Mouse (Mus musculus) left cerebral cortex, postnatal 10 days (tissue): ENCODE data around the gene Slc11a1. TPM values are rescaled to one million over a fixed set of nuclear protein-coding genes. Genes with fewer than 3 reads are reported as not detected.
"Not testable (repeated sequence)": the region's sequence is repeated elsewhere in the genome, so short reads cannot be mapped to it uniquely, and the experiment has no call there.

Source experiments
- DNase-seq, 2 experiments: peaks; one replicate each; pipeline ENCODE4 v3.0.0; 2021 to 2022; ENCODE audit warnings: low spot score in 2 of 2, mixed read lengths in 1 of 2; ENCODE audit errors: extremely low spot score in 1 of 2
- intact Hi-C: fragments of 180-260 bp; cut with DNase I; formaldehyde crosslinking; loops from one replicate; pipeline ENCODE4 v1.15.1; 2025
- total RNA-seq, 2 experiments: library from RNA; stranded (reverse); gene quantifications; 2 replicates each; pipeline ENCODE4 v1.2.3; 2021

The Slc11a1 gene
- total RNA-seq: 1 to 10 TPM; 1.9 to 2.7 TPM

DNA sequence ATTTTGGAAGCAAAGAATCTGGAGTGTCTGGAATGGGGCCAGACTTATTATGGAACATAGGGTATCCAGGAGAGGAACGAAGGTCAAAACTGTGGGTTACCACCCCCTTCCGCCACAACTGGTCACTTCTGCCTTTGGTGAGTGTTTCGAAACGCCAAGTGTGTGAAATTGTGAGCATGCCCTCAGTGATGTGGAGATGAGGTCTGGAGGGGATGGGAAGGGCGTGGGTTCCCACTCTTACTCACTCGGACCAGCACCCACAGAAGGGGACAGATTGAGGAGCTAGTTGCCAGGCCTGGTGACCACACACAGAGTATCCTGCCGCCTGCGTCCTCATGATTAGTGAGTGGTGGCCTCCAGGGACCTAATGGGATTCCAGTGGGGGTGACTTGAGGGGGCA, at the start of gene Slc11a1:
Gene Slc11a1, plus strand, starts transcription at position 216 of the 400 bp plus-strand sequence.
- intact Hi-C loops: no loop called here
- DNase-seq: no peak

DNA sequence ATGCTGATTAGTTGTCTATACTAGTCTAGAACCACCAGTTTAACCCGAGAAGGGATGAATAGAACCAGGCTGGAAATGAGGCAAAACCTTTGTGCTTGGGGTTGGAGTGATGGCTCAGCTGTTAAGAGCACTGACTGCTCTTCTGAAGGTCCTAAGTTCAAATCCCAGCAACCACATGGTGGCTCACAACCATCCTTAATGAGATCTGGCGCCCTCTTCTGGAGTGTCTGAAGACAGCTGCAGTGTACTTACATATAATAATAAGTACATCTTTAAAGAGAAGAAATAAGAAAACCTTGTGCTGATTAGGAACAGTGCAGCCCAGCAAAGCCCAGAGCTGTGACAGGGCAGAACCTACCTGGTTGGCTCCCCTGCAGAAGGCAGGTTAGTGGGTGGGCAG, 48.1 kb upstream of the Slc11a1 start:
- intact Hi-C loops, DNase-seq: not testable (repeated sequence)

DNA sequence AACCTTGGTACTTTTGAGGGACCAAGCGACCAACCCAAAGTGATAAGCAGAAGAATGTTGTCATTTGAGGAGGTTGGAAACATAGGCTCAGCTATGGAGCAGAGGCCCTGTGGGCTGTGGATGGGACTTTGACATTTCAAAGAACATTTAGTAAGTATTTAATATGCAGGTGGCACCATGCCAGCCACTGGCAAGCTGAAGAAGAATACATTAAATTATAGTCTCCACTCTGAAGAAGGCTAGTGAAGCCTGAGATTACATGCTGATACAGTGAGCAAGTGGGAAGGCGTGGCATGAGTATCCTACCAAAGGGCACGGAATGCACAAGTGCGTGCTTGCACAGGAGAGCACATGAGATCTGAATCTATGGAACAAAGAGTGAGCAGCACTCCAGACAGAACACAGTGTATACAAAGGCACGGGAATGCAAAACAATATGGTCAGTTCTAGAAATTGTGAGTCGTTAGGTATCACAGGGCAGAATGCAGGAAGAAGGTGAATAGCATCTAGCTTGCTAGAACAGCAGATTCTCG, 45.0 kb upstream of the Slc11a1 start:
- intact Hi-C loops: no loop called here
- no peak for DNase-seq

DNA sequence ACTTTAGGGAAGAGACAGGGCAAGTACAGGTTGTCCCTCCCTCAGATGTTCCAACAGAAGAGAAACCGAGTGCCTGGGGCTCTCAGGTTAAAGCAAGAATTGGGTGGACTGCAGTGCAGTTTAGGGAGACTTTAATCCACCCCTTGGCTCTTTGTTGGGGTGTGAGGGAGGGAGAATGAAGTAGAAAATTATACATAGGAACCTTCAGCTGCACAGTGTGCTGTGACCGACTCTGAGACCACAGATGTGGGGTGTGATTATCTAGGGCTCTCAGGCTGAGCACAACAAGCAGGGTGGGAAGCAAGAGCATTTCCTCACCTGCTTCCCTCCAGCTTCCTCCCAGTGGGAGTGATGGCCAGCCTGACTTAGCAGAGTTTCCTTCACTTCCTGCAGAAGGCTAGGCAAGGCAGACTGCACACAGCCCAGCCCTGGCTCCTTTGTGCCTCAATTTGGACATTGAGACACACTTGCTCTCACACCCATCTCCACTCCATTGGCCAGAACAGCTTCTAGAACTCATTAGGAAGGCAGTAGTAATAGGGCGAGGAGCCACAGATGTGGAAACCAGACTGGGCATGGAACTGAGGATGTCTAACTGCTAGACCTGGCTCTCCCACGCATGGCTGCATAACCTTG, 43.8 kb upstream of the Slc11a1 start:
- DNase-seq: peak in 1 of 2 experiments; percentile 65
- intact Hi-C loops: no loop called here

DNA sequence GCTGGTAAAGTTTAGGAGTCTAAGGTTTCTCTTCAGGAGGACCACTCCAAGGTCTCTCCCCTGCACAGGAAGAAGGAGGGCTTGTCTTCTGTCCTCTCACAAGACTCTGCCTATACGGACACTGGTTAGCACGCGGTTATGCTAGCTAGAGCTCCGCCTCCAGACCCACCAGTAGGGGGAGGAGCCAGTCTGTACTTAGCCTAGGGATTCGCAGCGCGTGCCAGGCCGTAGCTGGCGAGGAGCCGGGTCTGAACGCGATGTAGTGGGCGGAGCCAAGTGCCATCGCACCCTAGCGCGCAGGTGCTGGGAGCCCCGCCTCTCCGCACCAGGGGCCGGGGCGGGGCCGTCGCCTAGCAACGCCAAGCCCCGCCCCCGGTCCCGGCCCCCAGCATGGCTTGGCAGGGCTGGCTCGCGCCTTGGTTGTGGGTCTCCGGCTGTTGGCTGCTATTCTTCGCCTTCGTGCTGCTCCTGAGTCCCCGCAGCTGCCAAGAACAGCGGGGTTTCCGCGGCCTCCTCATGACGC, 42.7 kb upstream of the Slc11a1 start:
- intact Hi-C loops: no loop called here
- peak; percentile 94 to 95 for DNase-seq

DNA sequence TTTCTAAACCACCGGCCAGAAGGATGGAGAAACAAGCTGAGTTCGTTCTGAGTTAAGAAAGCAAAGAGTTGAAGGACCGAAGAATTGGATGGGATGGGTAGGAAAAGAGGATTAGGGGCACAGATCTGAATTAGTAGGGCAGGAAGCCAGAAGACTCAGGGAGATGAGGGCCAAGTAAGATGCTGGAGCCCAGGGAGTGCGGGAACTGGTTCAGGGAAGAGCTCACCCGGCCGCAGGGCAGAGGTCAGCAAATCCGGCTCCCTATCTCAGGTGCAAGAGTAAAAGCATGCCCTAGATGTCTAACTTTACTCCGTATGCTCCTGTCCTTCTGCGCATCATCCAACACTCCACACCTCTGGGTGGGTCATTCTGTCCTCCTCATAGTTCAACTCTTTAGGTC, 42.1 kb upstream of the Slc11a1 start:
- no peak for DNase-seq
- intact Hi-C loops: no loop called here

DNA sequence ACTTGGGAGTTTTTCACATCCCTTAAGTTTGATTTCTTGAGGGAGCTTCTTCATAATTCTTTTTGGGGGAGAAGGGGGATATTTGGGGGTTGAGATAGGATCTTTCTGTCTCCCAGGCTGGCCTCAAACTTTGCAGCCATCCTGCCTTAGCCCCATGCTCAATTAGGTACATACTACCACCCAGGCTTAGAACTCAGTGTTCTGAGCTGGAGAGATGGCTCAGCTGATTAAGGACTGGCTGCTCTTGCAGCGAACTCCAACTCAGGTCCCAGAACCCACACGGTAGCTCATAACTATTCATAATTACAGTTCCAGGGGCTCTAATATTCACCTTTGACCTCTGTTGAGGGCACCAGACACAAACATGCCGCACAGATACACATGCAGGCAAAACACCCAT, 40.4 kb upstream of the Slc11a1 start:
- intact Hi-C loops: no loop called here
- DNase-seq: no peak

DNA sequence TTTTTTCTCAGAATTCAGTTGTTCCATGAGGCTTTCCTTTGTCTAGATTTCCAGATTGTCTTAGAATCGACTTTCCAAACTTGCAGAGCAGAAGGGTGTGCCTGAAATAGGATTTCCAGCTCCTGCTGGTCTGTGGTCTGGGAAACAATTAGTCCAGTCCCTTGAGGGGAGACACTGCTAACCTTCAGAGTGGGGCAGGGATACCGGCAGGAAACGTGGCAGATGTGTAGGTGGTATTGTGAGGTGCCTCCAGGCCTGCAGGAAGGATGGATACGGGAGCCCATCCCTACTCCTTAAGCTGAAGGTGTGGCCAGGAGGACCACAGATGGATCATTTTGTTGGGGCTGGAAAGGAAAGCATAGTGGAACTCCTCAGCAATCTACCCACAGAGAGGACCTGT, 40.0 kb upstream of the Slc11a1 start:
- no peak for DNase-seq
- intact Hi-C loops: no loop called here

DNA sequence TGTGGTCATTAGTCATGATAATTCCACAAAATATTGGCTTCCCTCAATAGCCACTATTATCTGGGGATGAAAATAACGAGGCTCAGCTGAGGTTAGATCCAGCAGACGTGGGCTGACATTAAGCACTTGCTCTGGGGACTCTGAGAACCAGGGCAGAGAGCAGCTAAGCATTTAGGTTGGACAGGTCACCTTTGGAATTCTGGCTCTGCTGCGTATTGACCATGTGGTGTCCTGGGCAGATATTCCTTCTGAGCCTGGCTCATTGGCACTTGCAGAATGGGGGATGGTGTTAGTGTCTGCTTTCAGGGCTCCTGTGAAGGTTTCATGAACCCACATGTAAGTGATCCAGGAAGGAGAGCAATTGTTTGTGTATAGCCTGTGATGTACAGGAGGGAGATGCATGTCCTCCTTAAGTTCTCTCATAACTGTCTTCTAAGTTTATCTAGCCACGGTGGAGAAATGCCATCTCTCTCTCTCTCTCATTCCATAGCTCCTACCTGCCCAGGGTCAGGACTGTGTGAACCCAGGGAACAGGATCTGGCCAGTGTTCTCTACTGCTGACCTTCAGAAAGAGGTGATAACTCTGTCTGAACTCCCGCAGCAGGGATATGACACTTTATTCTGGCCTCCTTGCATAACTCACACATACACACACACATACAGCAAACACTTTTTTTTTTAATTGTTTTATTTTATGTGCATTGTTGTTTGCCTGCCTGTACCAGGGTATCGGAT, 39.4 kb upstream of the Slc11a1 start:
- no peak for DNase-seq
- intact Hi-C loops: no loop called here

DNA sequence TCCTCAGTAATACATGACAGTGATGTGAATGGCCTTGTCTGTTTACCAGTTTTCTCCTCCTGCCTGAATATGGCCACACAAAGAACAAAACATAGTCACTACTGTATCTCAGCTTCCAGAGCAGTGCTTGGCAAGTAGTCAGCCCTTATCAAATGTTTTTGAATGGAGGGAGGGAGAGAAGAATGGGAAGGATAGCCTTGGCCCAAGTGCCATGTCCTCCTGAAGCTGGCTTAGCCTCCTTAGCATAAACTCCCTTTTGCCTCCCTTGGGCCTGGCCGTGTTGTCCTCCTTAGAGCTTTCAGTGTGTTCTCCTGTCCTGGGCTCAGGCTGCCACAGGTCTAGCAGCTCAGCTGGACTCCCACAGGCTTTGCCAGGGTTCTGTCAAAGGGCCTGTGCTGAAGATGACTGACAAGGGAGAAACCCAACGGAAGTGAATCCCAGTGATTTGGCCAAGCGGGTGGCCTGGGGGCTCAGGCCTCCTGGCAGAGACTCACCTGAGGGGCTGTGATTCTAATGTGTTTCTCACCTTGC, 37.7 kb upstream of the Slc11a1 start:
- DNase-seq: no peak
- intact Hi-C loops: no loop called here

DNA sequence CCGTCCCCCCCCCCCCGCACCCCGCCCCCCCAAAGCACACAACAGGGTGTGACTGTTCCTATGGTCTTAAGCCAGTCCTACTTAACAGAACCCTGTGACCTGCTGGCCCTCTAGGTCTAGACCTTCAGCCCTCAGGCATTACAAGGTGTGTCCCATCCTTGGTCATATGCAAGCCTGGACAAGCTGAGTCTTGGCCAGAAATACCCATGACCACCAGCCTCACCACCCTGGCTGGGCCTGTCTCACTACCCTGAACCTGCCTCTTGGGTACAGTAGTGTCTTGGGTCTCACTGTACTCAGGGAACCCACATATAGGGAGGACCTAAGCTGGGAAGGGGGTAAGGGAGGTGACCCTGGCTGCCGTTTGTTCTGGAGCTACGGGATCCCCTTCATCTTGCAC, 37.0 kb upstream of the Slc11a1 start:
- no peak for DNase-seq
- intact Hi-C loops: no loop called here

DNA sequence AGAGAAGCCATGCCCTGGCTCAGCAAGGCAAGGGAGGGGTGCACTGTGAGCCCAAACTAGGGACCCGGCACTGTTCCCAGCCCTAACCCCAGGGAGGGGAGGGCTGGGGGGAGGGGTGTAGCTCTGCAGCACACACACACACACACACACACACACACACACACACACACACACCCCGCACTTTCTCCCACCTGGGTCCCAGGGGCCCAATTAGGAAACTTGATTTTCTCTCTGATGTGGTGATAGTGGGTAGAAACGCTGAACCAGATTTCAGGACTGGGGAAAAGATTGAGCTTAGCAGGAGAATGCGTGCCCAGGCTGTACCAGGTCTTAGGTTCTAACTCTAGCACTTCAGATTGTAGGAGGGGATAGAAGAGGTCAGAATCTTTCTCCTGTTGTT, 36.4 kb upstream of the Slc11a1 start:
- intact Hi-C loops: no loop called here
- no peak for DNase-seq

DNA sequence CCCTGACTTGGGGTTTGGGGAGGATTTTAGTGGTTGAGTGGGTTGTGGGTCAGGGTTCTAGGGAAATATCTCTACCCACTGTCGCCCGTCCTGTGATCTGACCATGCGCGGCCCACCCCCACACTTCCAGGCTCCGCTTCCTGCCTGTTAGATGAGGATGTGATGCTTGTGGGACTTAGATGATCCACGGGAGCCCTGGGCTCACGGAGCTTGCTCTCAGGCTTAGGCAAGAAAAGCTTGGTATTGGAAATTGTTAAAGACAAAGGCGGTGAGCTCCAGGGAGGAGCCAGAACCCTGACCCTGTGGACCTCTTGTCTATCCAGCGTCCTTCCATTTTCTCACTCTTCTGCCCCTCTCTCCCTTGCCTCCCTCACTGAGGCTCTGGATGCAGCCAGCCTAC, 35.1 kb upstream of the Slc11a1 start:
- no peak for DNase-seq
- intact Hi-C loops: no loop called here

DNA sequence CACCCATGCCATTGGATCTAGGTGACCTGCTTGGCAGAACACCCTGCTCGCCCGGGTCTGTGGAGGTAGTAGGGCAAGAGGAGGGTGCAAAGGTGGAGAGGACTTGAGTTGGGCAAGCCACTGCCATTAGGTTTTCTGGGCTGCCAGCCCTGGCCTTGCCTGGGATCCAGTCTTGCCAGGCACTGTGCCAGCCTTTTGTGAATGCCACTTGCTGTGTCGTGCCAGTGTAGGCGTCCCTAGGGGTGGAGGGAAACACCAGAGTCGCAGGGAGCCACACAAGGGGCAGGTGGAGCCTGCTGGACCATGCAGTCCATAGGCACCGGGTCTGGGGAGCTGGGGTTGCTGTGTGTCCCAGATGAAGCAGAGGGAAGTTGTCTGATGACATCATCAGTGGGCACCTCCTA, 34.6 kb upstream of the Slc11a1 start:
- DNase-seq: peak; percentile 37 to 72
- intact Hi-C loops: no loop called here

DNA sequence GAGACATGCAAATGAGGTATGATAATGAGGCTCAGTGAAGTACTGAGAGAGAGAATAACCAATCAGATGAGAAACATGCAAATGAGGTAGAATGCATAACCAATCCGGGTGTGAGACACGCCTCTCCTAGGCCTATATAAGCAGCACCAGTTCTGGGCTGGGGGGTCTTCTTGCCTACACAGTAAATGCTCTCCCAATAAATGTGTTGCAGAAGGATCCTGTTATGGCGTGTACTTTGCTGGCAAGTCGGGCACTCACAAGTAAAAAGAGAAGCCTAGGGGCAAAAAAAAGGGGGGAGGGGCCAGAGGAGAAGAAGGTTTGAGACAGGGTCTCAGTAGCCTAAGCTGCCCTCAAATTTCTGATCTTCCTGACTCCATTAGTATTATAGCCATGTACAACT, 34.0 kb upstream of the Slc11a1 start:
- DNase-seq, intact Hi-C loops: not testable (repeated sequence)

DNA sequence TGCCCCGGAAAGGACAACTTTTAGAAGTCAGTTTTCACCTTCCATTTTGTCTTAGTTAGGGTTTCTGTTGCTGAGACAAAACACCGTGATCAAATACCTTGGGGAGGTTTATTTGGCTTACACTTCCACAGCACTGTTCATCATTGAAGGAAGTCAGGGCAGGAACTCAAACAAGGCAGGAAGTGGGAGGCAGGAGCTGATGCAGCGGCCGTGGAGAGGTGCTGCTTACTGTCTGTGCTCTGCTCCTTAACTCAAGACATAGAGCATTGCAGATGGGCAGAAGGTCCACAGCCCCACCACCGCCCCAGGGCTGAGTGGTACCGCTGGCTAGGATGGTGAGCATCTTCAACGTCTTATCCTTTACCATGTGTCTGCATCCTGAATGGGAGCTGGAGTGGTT, 33.1 kb upstream of the Slc11a1 start:
- intact Hi-C loops: no loop called here
- DNase-seq: no peak

DNA sequence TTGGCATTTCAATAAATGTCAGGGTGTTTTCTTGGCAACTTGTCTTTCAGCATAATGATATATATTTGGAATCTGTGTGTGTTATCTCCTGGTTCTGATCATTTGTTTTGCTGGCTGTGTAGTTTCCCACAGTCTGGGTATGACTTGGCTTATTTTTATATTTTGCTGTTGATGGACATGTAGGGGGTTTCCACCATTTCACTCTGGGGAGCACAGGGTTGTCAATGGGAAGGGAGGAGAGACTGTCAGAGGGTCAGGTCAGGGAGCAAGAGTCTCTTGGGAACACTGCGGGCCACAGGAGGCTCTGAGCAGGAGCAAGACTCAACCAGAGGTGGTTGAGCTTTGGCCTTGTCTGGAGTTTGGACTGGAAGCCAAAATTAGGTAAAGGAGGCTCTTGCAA, 32.7 kb upstream of the Slc11a1 start:
- intact Hi-C loops: no loop called here
- no peak for DNase-seq

DNA sequence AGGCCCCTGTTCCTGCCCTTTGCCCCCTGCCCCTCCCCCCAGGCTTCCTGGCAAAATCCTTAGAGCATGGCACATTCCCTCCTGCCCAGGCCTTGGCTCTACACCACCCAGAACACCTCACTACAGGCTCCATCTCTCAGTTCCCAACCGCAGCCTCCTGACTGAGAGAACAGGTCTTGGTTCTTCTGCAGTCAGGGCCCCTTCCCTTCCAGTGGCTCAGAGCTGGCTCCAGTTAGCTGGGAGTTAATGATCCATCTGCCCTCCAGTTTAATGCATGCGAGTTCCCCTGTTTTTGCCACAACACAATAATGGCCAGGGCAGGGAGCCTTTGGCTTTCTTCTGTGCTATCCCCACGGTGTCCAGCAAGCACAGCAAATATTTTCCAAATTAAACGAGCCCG, 31.8 kb upstream of the Slc11a1 start:
- intact Hi-C loops: no loop called here
- no peak for DNase-seq

DNA sequence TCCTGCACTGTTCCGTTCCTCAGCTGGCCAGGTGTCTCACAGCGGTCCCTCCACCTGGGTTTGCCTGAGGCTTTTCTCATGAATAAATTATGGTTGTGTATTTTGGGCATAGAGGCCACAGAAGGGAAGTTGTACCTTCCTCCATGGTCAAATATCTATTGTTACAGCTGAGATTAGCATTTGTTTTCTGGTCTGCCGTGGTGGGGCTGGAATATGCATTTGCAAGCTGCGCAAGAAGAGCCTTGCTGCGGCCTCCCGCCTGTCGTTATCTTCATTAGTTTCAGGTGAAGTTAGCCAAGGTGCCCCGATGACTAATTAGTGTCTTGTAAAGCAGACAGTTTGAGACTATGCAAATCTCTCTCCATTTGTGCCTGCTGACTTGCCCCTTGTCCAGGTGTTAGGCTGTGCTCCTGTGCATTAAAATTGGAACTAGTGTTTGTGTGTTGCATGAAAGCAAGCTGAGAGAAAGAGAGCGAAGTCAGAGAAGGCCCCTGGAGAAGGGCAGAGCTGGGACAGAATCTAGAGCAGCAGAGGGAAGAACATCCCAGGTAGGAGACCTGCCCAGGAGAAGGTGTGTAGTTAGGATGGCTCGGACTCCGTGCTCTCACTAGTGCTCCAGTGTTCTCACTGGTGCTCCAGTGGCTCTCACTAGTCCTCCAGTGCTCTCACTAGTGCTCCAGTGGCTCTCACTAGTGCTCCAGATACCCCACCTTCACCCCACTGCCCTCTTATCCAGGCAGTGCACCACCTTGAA, 30.7 kb upstream of the Slc11a1 start:
- DNase-seq: no peak
- intact Hi-C loops: no loop called here
